Mouse (Mus musculus): Measurements from ENCODE around the gene 2010111I01Rik. TPM values are rescaled to one million over a fixed set of nuclear protein-coding genes. Genes with fewer than 3 reads are reported as not detected.

The 2010111I01Rik gene
- total RNA-seq, 2 experiments from 2014 or later = 127 to 139 TPM

Small RNA genes lying within 50 kb of the gene (microRNA-seq; reads per million reads assigned to microRNA genes)
- 42,838 reads per million, percentile 99 among the genes with 10 or more reads in this experiment for gene Mir23b
- not detected for gene Mir24-1
- 5,586 reads per million, percentile 91 among the genes with 10 or more reads in this experiment for gene Mir27b
- not detected for gene Mir3074-1

Other genes starting within 250 kb of the 2010111I01Rik start
- gene Platr25, start 204.2 kb upstream of the 2010111I01Rik start, total RNA-seq (2021) = 10 to 100 TPM; 12.0 to 13.8 TPM
- gene Gm5141, start 179.1 kb upstream of the 2010111I01Rik start, total RNA-seq (2021) = 1 to 10 TPM; 2.8 to 6.0 TPM
- 1 to 10 TPM; 8.0 to 8.7 TPM for gene Fbp2, start 106.5 kb upstream of the 2010111I01Rik start, total RNA-seq (2021)
- 100 to 1,000 TPM in 1 of 2 experiments, 10 to 100 TPM in 1; 56.3 to 142 TPM for gene Fbp1, start 76.6 kb upstream of the 2010111I01Rik start, total RNA-seq (2021)